Mouse (Mus musculus) thymus, adult 2 months (tissue): ENCODE results near the gene Stx4a. TPM values are rescaled to one million over a fixed set of nuclear protein-coding genes. Genes with fewer than 3 reads are reported as not detected.

ENCODE experiments used
- DNase-seq: peaks from one replicate; pipeline ENCODE4 v3.0.0; 2021
- H3K27ac ChIP-seq: fragments of 200-500 bp; 2 replicates; pipeline ENCODE4 v1.5.1; 2012; ENCODE audit warnings: low read length, control low read depth; ENCODE audit not compliant: control insufficient read depth, insufficient read depth
- H3K27me3 ChIP-seq: fragments of 200-500 bp; 2 replicates; pipeline ENCODE4 v1.6.1; 2012; ENCODE audit warnings: mild to moderate bottlenecking, low read length, moderate library complexity, mixed read lengths; ENCODE audit not compliant: control insufficient read depth, insufficient read depth
- H3K36me3 ChIP-seq: fragments of 200-500 bp; 2 replicates; pipeline ENCODE4 v1.6.1; 2012; ENCODE audit warnings: mild to moderate bottlenecking, low read length, moderate library complexity; ENCODE audit not compliant: control insufficient read depth, insufficient read depth
- H3K4me1 ChIP-seq: fragments of 200-500 bp; replicated peaks from 2 replicates; pipeline ENCODE4 v1.6.1; 2012; ENCODE audit warnings: low read length; ENCODE audit not compliant: control insufficient read depth, insufficient read depth
- H3K4me3 ChIP-seq: fragments of 200-500 bp; 2 replicates; pipeline ENCODE4 v1.5.1; 2012; ENCODE audit warnings: mild to moderate bottlenecking, low read length, control low read depth, moderate library complexity; ENCODE audit not compliant: control insufficient read depth, insufficient read depth
- CTCF ChIP-seq: fragments of 200-500 bp; IDR thresholded peaks from 2 replicates; pipeline ENCODE4 v1.5.1; 2012; ENCODE audit warnings: mild to moderate bottlenecking, control low read depth, low read length, moderate library complexity, borderline replicate concordance; ENCODE audit not compliant: control insufficient read depth, poor library complexity, insufficient read depth; ENCODE audit errors: extremely low read depth
- POLR2A ChIP-seq: fragments of 200-500 bp; IDR thresholded peaks from 2 replicates; pipeline ENCODE4 v1.6.1; 2012; ENCODE audit warnings: mild to moderate bottlenecking, low read length, control low read depth, moderate library complexity; ENCODE audit not compliant: control insufficient read depth, poor library complexity, insufficient read depth; ENCODE audit errors: extremely low read depth
- WGBS: fragments of 180-500 bp; shearing (Covaris S2); methylation state at CpG from one replicate; pipeline ENCODE4 v1.1.7; 2018; 5-methylcytosine and 5-hydroxymethylcytosine counted together
- polyA plus RNA-seq: library from polyadenylated mRNA; depleted of rRNA; stranded (reverse); fragments of >200 nt; gene quantifications from 2 replicates; pipeline ENCODE4 v1.2.3, GENCODE M21; 2012

Gene Stx4a
- polyA plus RNA-seq, 1 experiment = 93.3 TPM

DNA sequence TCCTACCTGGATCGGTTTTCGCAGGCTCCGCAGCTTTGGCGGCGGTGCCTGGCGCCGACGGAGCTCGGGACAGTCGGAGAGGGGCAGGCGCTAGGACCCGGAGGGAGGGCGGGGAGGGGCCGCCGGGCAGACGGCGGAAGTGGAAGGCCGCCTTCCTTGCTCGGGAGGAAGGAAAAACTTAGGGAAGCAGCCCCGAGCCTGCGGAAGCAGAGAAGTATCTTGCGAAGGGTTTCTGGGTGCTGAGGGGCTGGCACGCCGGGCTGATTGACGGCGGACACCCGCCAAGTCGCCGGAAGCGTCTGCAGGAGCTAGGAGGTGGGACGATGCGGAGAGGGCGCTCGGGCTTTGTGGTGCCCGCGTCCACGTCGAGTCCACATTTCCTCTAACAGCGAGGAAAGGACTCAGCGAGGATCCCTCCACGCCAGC, 52.0 kb downstream of the Stx4a start, which contains the start of gene Zfp646:
Zfp646 (plus strand) TSS at position 181 of the 426 bp plus-strand sequence.
- no peaks in the 10 kb centered on the region for H3K27me3 ChIP-seq
- peaks cover 6% of the 10 kb centered on the region for H3K4me1 ChIP-seq
- DNase-seq = peak; percentile 71
- TF ChIP-seq POLR2A (peak; percentile 55; the same call in 1 of the 2 replicates), CTCF (0 out of 2 replicates have a peak, but pooled peaks have one; percentile 6)
- H3K36me3 ChIP-seq = peaks cover 22% of the 10 kb centered on the region
- peak within 1 kb of the TSS; percentile 89 for H3K4me3 ChIP-seq
- under 1% methylated on average over 41 of the region's 41 CpGs for WGBS
- H3K27ac ChIP-seq = peak within 1 kb of the TSS; percentile 82

DNA sequence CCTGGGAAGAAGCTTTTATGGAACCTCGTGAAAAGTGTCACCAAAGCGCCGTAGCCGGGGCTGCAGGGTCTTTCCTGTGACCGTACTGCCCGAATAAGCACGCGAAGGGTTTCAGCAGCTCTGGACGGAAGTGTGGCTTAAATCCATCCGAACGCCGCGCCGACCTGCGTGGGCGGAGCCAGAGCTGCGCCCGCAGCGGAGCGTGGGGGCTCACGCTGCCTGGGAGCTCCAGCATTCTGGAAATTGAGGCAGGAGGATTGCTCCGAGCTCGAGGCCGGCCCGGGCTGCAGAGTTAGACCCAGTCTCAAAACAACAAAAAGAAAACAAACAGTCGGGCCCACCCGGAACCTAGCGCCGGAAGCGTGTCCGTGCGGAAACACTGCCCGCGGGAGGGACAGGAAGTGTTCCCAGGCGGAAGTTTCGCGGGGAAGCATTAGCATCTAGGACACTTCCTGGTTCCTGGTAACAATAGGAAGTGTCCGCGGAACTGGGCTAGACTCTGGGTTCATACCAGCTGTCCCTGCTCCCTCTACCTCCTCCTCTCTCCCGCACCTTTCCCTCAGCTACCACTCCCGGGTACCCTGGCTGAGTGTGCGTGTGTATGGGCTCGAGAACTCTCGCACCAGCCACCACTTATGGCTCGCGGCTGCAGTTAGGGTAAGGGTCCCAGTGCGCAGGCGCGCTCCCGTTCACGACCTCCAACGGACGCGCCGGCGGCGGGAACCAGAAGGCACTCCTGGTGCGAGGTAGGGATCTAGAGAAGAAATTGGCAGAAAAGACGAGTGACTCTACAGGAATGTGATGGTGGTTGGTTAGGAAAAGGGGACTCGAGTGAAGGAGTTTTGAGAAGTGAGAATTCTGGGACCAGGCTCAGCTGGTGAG, 52.6 kb downstream of the Stx4a start, which contains the start of gene Zfp668:
Zfp668 (minus strand) TSS at position 362 of the 882 bp plus-strand sequence.
- TF ChIP-seq CTCF (peak; percentile 20; the same call in 1 of the 2 replicates), POLR2A (peak; percentile 49; the same call in 1 of the 2 replicates)
- DNase-seq = peak; percentile 83
- Histone ChIP-seq H3K4me1 (peaks cover 6% of the 10 kb centered on the region), H3K4me3 (peak within 1 kb of the TSS; percentile 89), H3K27ac (peak within 1 kb of the TSS; percentile 82), H3K36me3 (peaks cover 29% of the 10 kb centered on the region), H3K27me3 (no peaks in the 10 kb centered on the region)
- WGBS = under 1% methylated on average over 60 of the region's 60 CpGs

DNA sequence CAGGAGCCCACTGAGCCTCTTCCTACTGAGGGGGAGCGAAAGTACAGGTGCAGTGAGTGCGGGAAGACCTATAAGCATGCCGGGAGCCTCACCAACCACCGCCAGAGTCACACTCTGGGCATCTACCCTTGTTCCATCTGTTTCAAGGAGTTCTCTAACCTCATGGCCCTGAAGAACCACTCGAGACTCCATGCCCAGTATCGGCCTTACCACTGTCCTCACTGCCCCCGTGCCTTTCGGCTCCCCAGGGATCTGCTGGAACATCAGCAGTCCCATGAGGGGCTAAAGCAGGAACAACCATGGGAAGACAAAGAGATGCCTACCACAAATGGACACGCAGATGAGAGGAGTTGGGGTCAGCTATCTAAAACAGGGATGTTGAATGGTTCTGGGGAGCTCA, 55.2 kb downstream of the Stx4a start:
- WGBS = 99% methylated on average over 9 of the region's 9 CpGs
- TF ChIP-seq CTCF = no peak
- TF ChIP-seq POLR2A = no peak
- Histone ChIP-seq H3K36me3 (peaks cover 49% of the 10 kb centered on the region), H3K4me1 (peaks cover 14% of the 10 kb centered on the region), H3K4me3 (no peak overlapping the region), H3K27ac (no peak overlapping the region), H3K27me3 (no peaks in the 10 kb centered on the region)
- no peak for DNase-seq

DNA sequence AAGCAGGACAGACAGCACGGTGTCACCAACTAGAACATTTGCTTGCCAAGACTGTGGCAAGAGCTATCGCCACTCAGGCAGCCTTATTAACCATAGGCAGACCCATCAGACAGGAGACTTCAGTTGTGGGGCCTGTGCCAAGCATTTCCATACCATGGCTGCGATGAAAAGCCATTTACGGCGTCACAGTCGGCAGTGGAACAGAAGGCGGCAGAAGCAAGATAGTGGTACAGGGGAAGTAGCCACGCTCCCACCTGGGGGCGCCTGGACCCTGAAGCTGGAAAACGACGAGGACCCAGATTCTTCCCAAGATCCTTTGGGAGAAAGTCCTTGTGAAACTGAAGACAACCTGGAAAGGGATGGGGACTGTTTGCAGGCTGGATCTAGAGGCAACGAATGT, 56.3 kb downstream of the Stx4a start:
- WGBS = 96% methylated on average over 12 of the region's 12 CpGs
- H3K36me3 ChIP-seq = peaks cover 58% of the 10 kb centered on the region
- H3K27ac ChIP-seq = no peak overlapping the region
- no peaks in the 10 kb centered on the region for H3K27me3 ChIP-seq
- TF ChIP-seq CTCF = no peak
- no peak for TF ChIP-seq POLR2A
- no peak for DNase-seq
- H3K4me1 ChIP-seq = peaks cover 14% of the 10 kb centered on the region
- no peak overlapping the region for H3K4me3 ChIP-seq

DNA sequence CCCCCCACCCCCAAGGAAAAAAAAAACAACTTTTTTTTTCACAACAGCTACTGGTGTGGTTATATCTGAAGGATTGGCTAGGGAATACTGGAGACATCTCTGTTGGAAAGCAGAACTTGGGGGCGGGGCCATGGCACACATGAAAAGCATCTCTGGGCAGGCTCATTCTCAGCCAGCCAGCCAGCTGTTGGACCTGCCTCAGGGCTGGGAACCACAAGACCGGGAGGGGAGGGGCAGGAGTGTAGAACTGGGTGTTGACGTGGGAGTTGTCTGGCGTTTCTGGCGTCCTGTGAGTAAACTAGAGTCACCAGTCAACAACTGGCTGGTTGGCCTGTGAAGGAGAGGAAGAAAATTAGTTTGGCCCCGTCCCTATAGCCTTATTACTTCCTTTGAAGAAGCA, 61.9 kb downstream of the Stx4a start:
- TF ChIP-seq CTCF (no peak), POLR2A (no peak)
- Histone ChIP-seq H3K27me3 (no peaks in the 10 kb centered on the region), H3K4me1 (peaks cover 21% of the 10 kb centered on the region), H3K4me3 (no peak overlapping the region), H3K36me3 (peaks cover 69% of the 10 kb centered on the region), H3K27ac (no peak overlapping the region)
- WGBS = 37% methylated on average over 6 of the region's 6 CpGs
- DNase-seq = no peak

DNA sequence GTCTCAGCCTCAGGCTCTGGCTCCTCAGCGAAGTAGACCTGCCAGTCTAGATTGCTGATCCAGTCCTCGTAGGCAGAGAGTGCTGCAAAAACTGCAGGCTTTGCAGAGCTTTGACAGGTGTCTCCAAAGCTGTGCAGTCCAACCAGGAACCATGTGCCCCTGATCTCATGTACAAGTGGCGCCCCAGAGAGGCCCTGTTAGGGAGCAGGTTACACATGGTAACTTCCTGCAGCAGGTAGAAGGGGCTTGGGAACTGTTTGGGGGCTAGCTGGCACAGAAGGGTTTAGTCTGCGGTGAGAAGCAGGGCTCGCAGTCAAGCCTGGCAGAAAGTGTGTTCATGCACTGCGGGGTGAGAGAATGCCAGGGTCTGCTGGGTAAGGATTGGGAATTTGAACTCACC, 62.5 kb downstream of the Stx4a start:
- Histone ChIP-seq H3K27ac (no peak overlapping the region), H3K27me3 (no peaks in the 10 kb centered on the region), H3K4me1 (peaks cover 21% of the 10 kb centered on the region), H3K4me3 (no peak overlapping the region), H3K36me3 (peaks cover 63% of the 10 kb centered on the region)
- no peak for DNase-seq
- WGBS = 89% methylated on average over 6 of the region's 6 CpGs
- TF ChIP-seq CTCF = no peak
- no peak for TF ChIP-seq POLR2A
